Mouse (Mus musculus): Measurements from ENCODE around the gene Rreb1. TPM values are rescaled to one million over a fixed set of nuclear protein-coding genes. Genes with fewer than 3 reads are reported as not detected.

The Rreb1 gene
- polyA plus RNA-seq, 1 experiment from 2014 or later, result 4.4 TPM

- Histone ChIP-seq H3K4me3 (ENCODE audit: low read depth, low read length) (no peak overlapping the region), H3K9ac (replicated peaks) (no peak overlapping the region), H3K36me3 (replicated peaks; ENCODE audit: insufficient read depth, low read length) (no peaks in the 10 kb centered on the region), H3K27me3 (ENCODE audit: insufficient read depth, low read length) (no peaks in the 10 kb centered on the region), H3K27ac (ENCODE audit: low read depth) (peak overlapping the region; percentile 45; the same call in 1 of the 2 replicates), H3K9me3 (ENCODE audit: low read length) (no peaks in the 10 kb centered on the region), H3K4me1 (ENCODE audit: insufficient read depth) (peaks cover 52% of the 10 kb centered on the region), H3K4me2 (ENCODE audit: low read depth, low read length) (0 out of 2 replicates have a peak overlapping the region, but pooled peaks have one; percentile 18)
- WGBS (ENCODE audit: insufficient replicate concordance), result 39% methylated on average over 10 of the region's 10 CpGs
- peak; percentile 62 for DNase-seq
- TF ChIP-seq CTCF (IDR thresholded peaks at IDR 0.05; ENCODE audit: low read depth), result no peak
- ATAC-seq, result 0 out of 2 replicates have a peak, but pooled peaks have one; percentile 11
Observed at GRCm38 (mm10) chr13:37843844-37844243, 65.6 kb downstream of the Rreb1 start.

- Histone ChIP-seq H3K4me2 (ENCODE audit: low read depth, low read length) (no peak overlapping the region; the same call in 1 of the 2 replicates), H3K4me1 (ENCODE audit: insufficient read depth) (peaks cover 52% of the 10 kb centered on the region)
- 61% methylated on average over 3 of the region's 3 CpGs for WGBS (ENCODE audit: insufficient replicate concordance)
Observed at GRCm38 (mm10) chr13:37845156-37845555, 67.0 kb downstream of the Rreb1 start.

GRCm38 (mm10) chr13:37845641-37846040 is 67.4 kb downstream of the Rreb1 start:
- Histone ChIP-seq H3K4me1 (ENCODE audit: insufficient read depth) (peaks cover 52% of the 10 kb centered on the region), H3K27ac (ENCODE audit: low read depth) (peak overlapping the region; percentile 45), H3K9me3 (ENCODE audit: low read length) (no peaks in the 10 kb centered on the region), H3K27me3 (ENCODE audit: insufficient read depth, low read length) (no peaks in the 10 kb centered on the region), H3K4me2 (ENCODE audit: low read depth, low read length) (no peak overlapping the region; the same call in 1 of the 2 replicates), H3K9ac (replicated peaks) (peak overlapping the region; percentile 41; the same call in 1 of the 2 replicates), H3K36me3 (replicated peaks; ENCODE audit: insufficient read depth, low read length) (no peaks in the 10 kb centered on the region), H3K4me3 (ENCODE audit: low read depth, low read length) (no peak overlapping the region)
- 36% methylated on average over 7 of the region's 7 CpGs for WGBS (ENCODE audit: insufficient replicate concordance)
- TF ChIP-seq CTCF (IDR thresholded peaks at IDR 0.05; ENCODE audit: low read depth) (no peak), EP300 (IDR thresholded peaks at IDR 0.05; ENCODE audit: low read depth) (no peak)
- no peak for ATAC-seq
- DNase-seq, result no peak

More at GRCm38 (mm10) chr13:37845156-37845555, 67.0 kb downstream of the Rreb1 start:
- no peak for TF ChIP-seq EP300 (IDR thresholded peaks at IDR 0.05; ENCODE audit: low read depth)
- TF ChIP-seq CTCF (IDR thresholded peaks at IDR 0.05; ENCODE audit: low read depth), result no peak
- Histone ChIP-seq H3K9ac (replicated peaks) (0 out of 2 replicates have a peak overlapping the region, but pooled peaks have one; percentile 6), H3K27me3 (ENCODE audit: insufficient read depth, low read length) (no peaks in the 10 kb centered on the region), H3K9me3 (ENCODE audit: low read length) (no peaks in the 10 kb centered on the region), H3K27ac (ENCODE audit: low read depth) (peak overlapping the region; percentile 45), H3K4me3 (ENCODE audit: low read depth, low read length) (no peak overlapping the region), H3K36me3 (replicated peaks; ENCODE audit: insufficient read depth, low read length) (no peaks in the 10 kb centered on the region)
- no peak for DNase-seq
- no peak for ATAC-seq

GRCm38 (mm10) chr13:37846507-37846906 is 68.3 kb downstream of the Rreb1 start:
- Histone ChIP-seq H3K4me2 (ENCODE audit: low read depth, low read length) (no peak overlapping the region), H3K4me3 (ENCODE audit: low read depth, low read length) (no peak overlapping the region), H3K9me3 (ENCODE audit: low read length) (no peaks in the 10 kb centered on the region), H3K9ac (replicated peaks) (no peak overlapping the region), H3K4me1 (ENCODE audit: insufficient read depth) (peaks cover 49% of the 10 kb centered on the region), H3K27me3 (ENCODE audit: insufficient read depth, low read length) (no peaks in the 10 kb centered on the region), H3K27ac (ENCODE audit: low read depth) (0 out of 2 replicates have a peak overlapping the region, but pooled peaks have one; percentile 39), H3K36me3 (replicated peaks; ENCODE audit: insufficient read depth, low read length) (no peaks in the 10 kb centered on the region)
- 73% methylated on average over 11 of the region's 11 CpGs for WGBS (ENCODE audit: insufficient replicate concordance)
- ATAC-seq (no peak), DNase-seq (no peak)
- no peak for TF ChIP-seq CTCF (IDR thresholded peaks at IDR 0.05; ENCODE audit: low read depth)
- TF ChIP-seq EP300 (IDR thresholded peaks at IDR 0.05; ENCODE audit: low read depth), result no peak

- H3K27ac ChIP-seq (ENCODE audit: low read depth), result peak overlapping the region; percentile 39
Observed at GRCm38 (mm10) chr13:37846962-37847570, 68.9 kb downstream of the Rreb1 start.

GRCm38 (mm10) chr13:37847601-37848358 is 69.6 kb downstream of the Rreb1 start:
- no peak overlapping the region for H3K4me3 ChIP-seq (ENCODE audit: low read depth, low read length)
- no peaks in the 10 kb centered on the region for H3K27me3 ChIP-seq (ENCODE audit: insufficient read depth, low read length)
- no peaks in the 10 kb centered on the region for H3K9me3 ChIP-seq (ENCODE audit: low read length)
- peak overlapping the region; percentile 19 for H3K27ac ChIP-seq (ENCODE audit: low read depth)
- WGBS (ENCODE audit: insufficient replicate concordance), result 66% methylated on average over 16 of the region's 17 CpGs
- H3K4me2 ChIP-seq (ENCODE audit: low read depth, low read length), result no peak overlapping the region
- DNase-seq (peak; percentile 71), ATAC-seq (peak; percentile 88)
- no peak overlapping the region for H3K9ac ChIP-seq (replicated peaks)
- no peaks in the 10 kb centered on the region for H3K36me3 ChIP-seq (replicated peaks; ENCODE audit: insufficient read depth, low read length)
- H3K4me1 ChIP-seq (ENCODE audit: insufficient read depth), result peaks cover 54% of the 10 kb centered on the region
- no peak for TF ChIP-seq EP300 (IDR thresholded peaks at IDR 0.05; ENCODE audit: low read depth)
- no peak for TF ChIP-seq CTCF (IDR thresholded peaks at IDR 0.05; ENCODE audit: low read depth)

More at GRCm38 (mm10) chr13:37846962-37847570, 68.9 kb downstream of the Rreb1 start:
- no peak overlapping the region for H3K4me3 ChIP-seq (ENCODE audit: low read depth, low read length)
- no peaks in the 10 kb centered on the region for H3K9me3 ChIP-seq (ENCODE audit: low read length)
- TF ChIP-seq EP300 (IDR thresholded peaks at IDR 0.05; ENCODE audit: low read depth) (no peak), CTCF (IDR thresholded peaks at IDR 0.05; ENCODE audit: low read depth) (no peak)
- no peak overlapping the region for H3K4me2 ChIP-seq (ENCODE audit: low read depth, low read length)
- peaks cover 53% of the 10 kb centered on the region for H3K4me1 ChIP-seq (ENCODE audit: insufficient read depth)
- no peak overlapping the region for H3K9ac ChIP-seq (replicated peaks)
- no peaks in the 10 kb centered on the region for H3K27me3 ChIP-seq (ENCODE audit: insufficient read depth, low read length)
- no peak for DNase-seq
- no peak for ATAC-seq
- WGBS (ENCODE audit: insufficient replicate concordance), result 64% methylated on average over 9 of the region's 9 CpGs
- no peaks in the 10 kb centered on the region for H3K36me3 ChIP-seq (replicated peaks; ENCODE audit: insufficient read depth, low read length)

Data from liver, postnatal 0 days (tissue).